Mouse (Mus musculus) CH12.LX (cell line): ENCODE measurements around the gene Zpbp2. TPM values are rescaled to one million over a fixed set of nuclear protein-coding genes. Genes with fewer than 3 reads are reported as not detected.

Source experiments
- DNase-seq: peaks from one replicate; pipeline ENCODE4 v3.0.0-alpha.2; 2013; ENCODE audit errors: extremely low read depth
- H3K27ac ChIP-seq: 2 replicates; pipeline ENCODE4 v1.5.1; 2012; ENCODE audit warnings: low read depth, mild to moderate bottlenecking, control low read depth, moderate library complexity; ENCODE audit not compliant: insufficient read depth
- H3K27me3 ChIP-seq: replicated peaks from 2 replicates; pipeline ENCODE3; 2012; ENCODE audit warnings: inconsistent platforms
- H3K36me3 ChIP-seq, 2 experiments: replicated peaks in 1 of 2; 2 replicates each; pipeline versions ENCODE3 to v1.6.1; 2012; ENCODE audit warnings: inconsistent platforms in 1 of 2, low read length in 1 of 2, mild to moderate bottlenecking in 1 of 2, mixed read lengths in 1 of 2, moderate library complexity in 1 of 2; ENCODE audit not compliant: control insufficient read depth in 1 of 2, insufficient read depth in 1 of 2
- H3K4me1 ChIP-seq, 2 experiments: 2 replicates each; pipeline ENCODE4 v1.6.1; 2012; ENCODE audit warnings: inconsistent platforms in 1 of 2, moderate library complexity in 1 of 2; ENCODE audit not compliant: insufficient read depth in 2 of 2, control insufficient read depth in 1 of 2
- H3K4me2 ChIP-seq: 2 replicates; pipeline ENCODE4 v1.6.1; 2012; ENCODE audit warnings: low read depth, mild to moderate bottlenecking, control low read depth; ENCODE audit not compliant: poor library complexity, insufficient read depth, severe bottlenecking
- H3K4me3 ChIP-seq, 3 experiments: fragments of 150-350 bp in 1 of 3; sonication (generic) in 1 of 3; replicated peaks in 1 of 3; 2 replicates each; pipeline versions ENCODE3 to v1.5.1; 2011 to 2012; ENCODE audit warnings: low read depth in 2 of 3, low read length in 2 of 3, mild to moderate bottlenecking in 2 of 3, moderate library complexity in 2 of 3, control low read depth in 1 of 3, improper control_type of control experiment in 1 of 3, inconsistent platforms in 1 of 3, mixed read lengths in 1 of 3; ENCODE audit not compliant: poor library complexity in 1 of 3
- H3K79me2 ChIP-seq: replicated peaks from 2 replicates; pipeline ENCODE4 v1.6.1; 2012; ENCODE audit warnings: mild to moderate bottlenecking, moderate library complexity; ENCODE audit not compliant: control insufficient read depth, poor library complexity, insufficient read depth, severe bottlenecking; ENCODE audit errors: extremely low read depth
- H3K9ac ChIP-seq: 2 replicates; pipeline ENCODE4 v1.6.1; 2012; ENCODE audit warnings: low read depth, mild to moderate bottlenecking, control low read depth, moderate library complexity; ENCODE audit not compliant: insufficient read depth
- H3K9me3 ChIP-seq: replicated peaks from 2 replicates; pipeline ENCODE3; 2012; ENCODE audit warnings: low read length, inconsistent platforms, mixed read lengths
- BHLHE40 ChIP-seq: IDR thresholded peaks from 2 replicates; pipeline ENCODE4 v1.6.1; 2011; ENCODE audit warnings: mild to moderate bottlenecking, low read depth, low read length, improper control_type of control experiment
- CHD2 ChIP-seq: IDR thresholded peaks from 2 replicates; pipeline ENCODE4 v1.6.1; 2011; ENCODE audit warnings: low read length, improper control_type of control experiment
- CTCF ChIP-seq, 2 experiments: IDR thresholded peaks in 1 of 2; conservative IDR thresholded peaks in 1 of 2; 2 replicates each; pipeline ENCODE4 v1.5.1; 2011 to 2012; ENCODE audit warnings: low read depth in 2 of 2, low read length in 2 of 2, improper control_type of control experiment in 1 of 2, inconsistent platforms in 1 of 2, mild to moderate bottlenecking in 1 of 2, moderate library complexity in 1 of 2
- E2F4 ChIP-seq: IDR thresholded peaks from 2 replicates; pipeline ENCODE4 v1.6.1; 2011; ENCODE audit warnings: low read depth, low read length, improper control_type of control experiment; ENCODE audit not compliant: insufficient replicate concordance
- EP300 ChIP-seq: IDR thresholded peaks from 2 replicates; pipeline ENCODE4 v1.6.1; 2011; ENCODE audit warnings: low read length, improper control_type of control experiment
- ETS1 ChIP-seq: conservative IDR thresholded peaks from 2 replicates; pipeline ENCODE4 v1.6.1; 2012; ENCODE audit warnings: low read depth, mild to moderate bottlenecking, inconsistent platforms, low read length, improper control_type of control experiment, moderate library complexity
- GABPA ChIP-seq: IDR thresholded peaks from 2 replicates; pipeline ENCODE4 v1.6.1; 2012; ENCODE audit warnings: low read depth, low read length, improper control_type of control experiment, inconsistent platforms; ENCODE audit not compliant: insufficient replicate concordance
- HCFC1 ChIP-seq: IDR thresholded peaks from 2 replicates; pipeline ENCODE4 v1.6.1; 2012; ENCODE audit warnings: low read depth, mild to moderate bottlenecking, inconsistent platforms, low read length, improper control_type of control experiment
- JUN ChIP-seq: IDR thresholded peaks from 2 replicates; pipeline ENCODE4 v1.6.1; 2011; ENCODE audit warnings: low read depth, mild to moderate bottlenecking, low read length, improper control_type of control experiment, moderate library complexity; ENCODE audit not compliant: insufficient read depth
- KAT2A ChIP-seq: IDR thresholded peaks from 2 replicates; pipeline ENCODE4 v1.6.1; 2012; ENCODE audit warnings: low read length, improper control_type of control experiment, inconsistent platforms; ENCODE audit not compliant: insufficient replicate concordance
- MAFK ChIP-seq: IDR thresholded peaks from 2 replicates; pipeline ENCODE4 v1.6.1; 2011; ENCODE audit warnings: low read length, improper control_type of control experiment; ENCODE audit not compliant: insufficient replicate concordance
- MAX ChIP-seq: IDR thresholded peaks from 2 replicates; pipeline ENCODE4 v1.6.1; 2011; ENCODE audit warnings: low read length, improper control_type of control experiment
- MAZ ChIP-seq: IDR thresholded peaks from 2 replicates; pipeline ENCODE4 v1.6.1; 2012; ENCODE audit warnings: low read depth, mild to moderate bottlenecking, inconsistent platforms, low read length, improper control_type of control experiment, moderate library complexity
- MEF2A ChIP-seq: IDR thresholded peaks from 2 replicates; pipeline ENCODE4 v1.6.1; 2014; ENCODE audit warnings: low read depth, mild to moderate bottlenecking, inconsistent platforms, low read length, improper control_type of control experiment, borderline replicate concordance
- MXI1 ChIP-seq: IDR thresholded peaks from 2 replicates; pipeline ENCODE4 v1.6.1; 2011; ENCODE audit warnings: mild to moderate bottlenecking, low read depth, low read length, improper control_type of control experiment
- MYC ChIP-seq: IDR thresholded peaks from 2 replicates; pipeline ENCODE4 v1.6.1; 2011; ENCODE audit warnings: low read depth, mild to moderate bottlenecking, improper control_type of control experiment, low read length
- NELFE ChIP-seq: IDR thresholded peaks from 2 replicates; pipeline ENCODE4 v1.6.1; 2011; ENCODE audit warnings: low read depth, low read length, improper control_type of control experiment
- NRF1 ChIP-seq: IDR thresholded peaks from 2 replicates; pipeline ENCODE4 v1.6.1; 2014; ENCODE audit warnings: low read depth, mild to moderate bottlenecking, inconsistent platforms, low read length, improper control_type of control experiment, moderate library complexity
- PAX5 ChIP-seq: IDR thresholded peaks from 2 replicates; pipeline ENCODE4 v1.6.1; 2012; ENCODE audit warnings: low read length, inconsistent platforms, mixed read lengths
- POLR2AphosphoS2 ChIP-seq: IDR thresholded peaks from 2 replicates; pipeline ENCODE4 v1.6.1; 2011; ENCODE audit warnings: low read depth, low read length, improper control_type of control experiment
- RAD21 ChIP-seq: IDR thresholded peaks from 2 replicates; pipeline ENCODE4 v1.6.1; 2011; ENCODE audit warnings: low read depth, mild to moderate bottlenecking, low read length, improper control_type of control experiment, moderate library complexity
- SIN3A ChIP-seq: IDR thresholded peaks from 2 replicates; pipeline ENCODE4 v1.6.1; 2012; ENCODE audit warnings: low read length, improper control_type of control experiment, inconsistent platforms
- SMC3 ChIP-seq: IDR thresholded peaks from 2 replicates; pipeline ENCODE4 v1.6.1; 2011; ENCODE audit warnings: low read depth, low read length, improper control_type of control experiment
- TCF12 ChIP-seq: IDR thresholded peaks from 2 replicates; pipeline ENCODE4 v1.6.1; 2014; ENCODE audit warnings: low read depth, mild to moderate bottlenecking, inconsistent platforms, low read length, improper control_type of control experiment
- USF1 ChIP-seq: IDR thresholded peaks from 2 replicates; pipeline ENCODE4 v1.6.1; 2014; ENCODE audit warnings: low read depth, mild to moderate bottlenecking, inconsistent platforms, low read length, improper control_type of control experiment
- USF2 ChIP-seq: conservative IDR thresholded peaks from 2 replicates; pipeline ENCODE4 v1.6.1; 2011; ENCODE audit warnings: low read depth, low read length, improper control_type of control experiment
- ZC3H11A ChIP-seq: IDR thresholded peaks from 2 replicates; pipeline ENCODE4 v1.6.1; 2012; ENCODE audit warnings: low read depth, mild to moderate bottlenecking, inconsistent platforms, low read length, improper control_type of control experiment
- ZKSCAN1 ChIP-seq: IDR thresholded peaks from 2 replicates; pipeline ENCODE4 v1.6.1; 2012; ENCODE audit warnings: low read depth, inconsistent platforms, low read length, improper control_type of control experiment, borderline replicate concordance
- ZMIZ1 ChIP-seq: IDR thresholded peaks from 2 replicates; pipeline ENCODE4 v1.6.1; 2012; ENCODE audit warnings: low read depth, mild to moderate bottlenecking, inconsistent platforms, low read length, improper control_type of control experiment
- dilution Hi-C: fragments of 300-500 bp; cut with MboI; formaldehyde crosslinking; loops from 2 replicates; pipeline ENCODE4 v1.14.3; 2020; ENCODE audit warnings: low sequenced_read_pairs; ENCODE audit not compliant: extremely low pct_unique_long_range_greater_than_20kb, extremely low pct_ligation_motif_present
- in situ Hi-C: fragments of 300-500 bp; cut with MboI; formaldehyde crosslinking; loops from 3 replicates; pipeline ENCODE4 v1.14.3; 2019; ENCODE audit warnings: low sequenced_read_pairs, low pct_ligation_motif_present, low pct_unique_long_range_greater_than_20kb, mixed read lengths
- polyA plus RNA-seq: library from polyadenylated mRNA; unstranded; fragments of >175 nt; gene quantifications from 2 replicates; pipeline ENCODE4 v1.2.1, GENCODE M21; 2012; ENCODE audit warnings: low read depth; ENCODE audit not compliant: insufficient read length
- total RNA-seq, 2 experiments: library from RNA; depleted of rRNA; stranded (reverse); fragments of 300-350 nt in 1 of 2; fragments of >200 nt in 1 of 2; gene quantifications; 2 replicates each; pipeline ENCODE4 v1.2.3; 2012 to 2014

Zpbp2 gene
- total and polyA plus RNA-seq, 3 experiments: 3.2 to 3.9 (median 3.7) TPM

- H3K27ac ChIP-seq: no peak overlapping the region
- TF ChIP-seq E2F4 (no peak), ZMIZ1 (no peak), EP300 (no peak), RAD21 (no peak), MYC (no peak), ETS1 (no peak), TCF12 (no peak), HCFC1 (no peak), MXI1 (no peak), GABPA (no peak), PAX5 (no peak), NRF1 (no peak), SIN3A (no peak), CHD2 (no peak), CTCF (conservative IDR thresholded peaks at IDR 0.05 in 1 of 2, IDR thresholded peaks at IDR 0.05 in 1 of 2; ENCODE audit: low read depth in 2 of 2, low read length in 2 of 2) (no peak), USF1 (no peak)
- in situ Hi-C loops: no loop called here
- H3K4me2 ChIP-seq: no peak overlapping the region
- no peak for DNase-seq
- no peak overlapping the region for H3K9ac ChIP-seq
- peaks cover 17% of the 10 kb centered on the region for H3K79me2 ChIP-seq
- no peaks in the 10 kb centered on the region for H3K27me3 ChIP-seq
- dilution Hi-C loops: no loop called here
- H3K9me3 ChIP-seq: peaks cover 2% of the 10 kb centered on the region
- no peak overlapping the region for H3K4me3 ChIP-seq
- H3K4me1 ChIP-seq: peaks cover 16 to 23% of the 10 kb centered on the region in 2 experiments
- peaks cover 35 to 58% of the 10 kb centered on the region in 2 experiments for H3K36me3 ChIP-seq
Observed at GRCm38 (mm10) chr11:98582030-98582388, 31.1 kb downstream of the Zpbp2 start.

DNA sequence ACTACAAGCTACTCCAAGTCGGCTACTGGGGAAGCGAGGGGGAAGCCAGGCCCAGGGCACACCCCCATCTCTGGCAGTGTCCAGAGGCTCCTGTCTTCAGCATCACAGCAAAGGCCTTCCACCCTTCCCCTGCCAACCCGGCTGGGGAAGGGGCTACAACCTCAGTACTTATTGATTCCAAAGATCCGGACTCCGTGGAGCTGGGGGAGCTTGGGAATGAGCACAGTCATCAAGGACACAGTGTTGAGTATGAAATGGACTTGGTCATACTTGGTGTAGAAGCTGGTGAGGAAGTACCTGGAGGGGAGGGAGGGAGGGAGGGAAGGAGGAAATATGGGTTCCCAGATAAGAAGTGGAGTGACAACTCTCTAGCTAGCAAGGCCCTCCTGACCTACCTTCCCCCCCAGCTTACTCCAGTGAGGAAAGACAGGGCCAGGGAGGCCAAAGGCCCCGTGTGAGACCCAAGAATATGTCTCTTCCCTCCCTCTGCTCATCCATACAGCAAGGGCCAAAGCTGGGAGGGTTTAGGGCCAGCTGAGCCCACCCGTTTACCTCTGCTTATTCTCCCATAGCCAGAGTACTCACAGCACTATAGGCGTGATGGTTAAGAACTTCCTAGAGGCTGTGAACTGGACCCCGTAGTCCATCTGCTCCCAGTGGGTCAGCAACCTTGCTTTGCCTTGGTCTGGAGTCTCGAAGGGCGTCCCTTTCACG lies 31.8 kb downstream of the Zpbp2 start:
- TF ChIP-seq JUN: no peak
- TF ChIP-seq MAZ: no peak
- no peak for TF ChIP-seq NRF1
- TF ChIP-seq MXI1: no peak
- no peak for TF ChIP-seq SMC3
- no peak for TF ChIP-seq CHD2
- TF ChIP-seq TCF12: no peak
- no peak for TF ChIP-seq POLR2AphosphoS2
- TF ChIP-seq ZKSCAN1: no peak
- TF ChIP-seq BHLHE40: no peak
- no peak for TF ChIP-seq NELFE
- TF ChIP-seq KAT2A: no peak
- no peak for TF ChIP-seq MAX
- no peak for TF ChIP-seq USF1
- no peak for TF ChIP-seq EP300
- TF ChIP-seq MEF2A: no peak
- TF ChIP-seq USF2: no peak
- TF ChIP-seq ZC3H11A: no peak
- no peak for TF ChIP-seq HCFC1
- TF ChIP-seq MAFK: no peak
- Histone ChIP-seq H3K9ac (no peak overlapping the region), H3K9me3 (peaks cover 1% of the 10 kb centered on the region), H3K4me3 (no peak overlapping the region), H3K4me2 (no peak overlapping the region), H3K36me3 (peaks cover 35 to 56% of the 10 kb centered on the region in 2 experiments), H3K79me2 (peaks cover 17% of the 10 kb centered on the region), H3K27me3 (no peaks in the 10 kb centered on the region), H3K27ac (no peak overlapping the region), H3K4me1 (peaks cover 16 to 26% of the 10 kb centered on the region in 2 experiments)
- DNase-seq: no peak
- dilution Hi-C loops: no loop called here
- in situ Hi-C loops: no loop called here
